Mouse (Mus musculus) right cerebral cortex, postnatal 25 days (tissue): ENCODE measurements around the gene Ggt1.

Experiments used
- DNase-seq: peaks from one replicate; pipeline ENCODE4 v3.0.0; 2022

The Ggt1 gene

DNA sequence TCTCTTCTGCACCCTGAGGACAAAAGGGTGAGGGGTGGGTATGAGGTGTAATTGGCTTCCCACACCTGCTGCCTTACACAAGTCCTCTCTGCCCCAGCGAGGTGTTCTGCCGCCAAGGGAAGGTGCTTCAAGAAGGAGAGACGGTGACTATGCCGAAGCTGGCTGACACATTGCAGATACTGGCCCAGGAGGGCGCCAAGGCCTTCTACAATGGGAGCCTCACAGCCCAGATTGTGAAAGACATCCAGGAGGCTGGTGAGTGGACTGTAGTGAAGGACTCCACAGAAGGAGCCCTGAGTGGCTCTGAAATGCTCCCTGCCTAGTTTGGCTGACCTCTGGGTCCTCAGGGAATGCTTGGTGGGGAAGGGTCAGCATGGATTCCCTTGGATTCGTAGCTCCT lies 17.7 kb downstream of the Ggt1 start:
- no peak for DNase-seq

DNA sequence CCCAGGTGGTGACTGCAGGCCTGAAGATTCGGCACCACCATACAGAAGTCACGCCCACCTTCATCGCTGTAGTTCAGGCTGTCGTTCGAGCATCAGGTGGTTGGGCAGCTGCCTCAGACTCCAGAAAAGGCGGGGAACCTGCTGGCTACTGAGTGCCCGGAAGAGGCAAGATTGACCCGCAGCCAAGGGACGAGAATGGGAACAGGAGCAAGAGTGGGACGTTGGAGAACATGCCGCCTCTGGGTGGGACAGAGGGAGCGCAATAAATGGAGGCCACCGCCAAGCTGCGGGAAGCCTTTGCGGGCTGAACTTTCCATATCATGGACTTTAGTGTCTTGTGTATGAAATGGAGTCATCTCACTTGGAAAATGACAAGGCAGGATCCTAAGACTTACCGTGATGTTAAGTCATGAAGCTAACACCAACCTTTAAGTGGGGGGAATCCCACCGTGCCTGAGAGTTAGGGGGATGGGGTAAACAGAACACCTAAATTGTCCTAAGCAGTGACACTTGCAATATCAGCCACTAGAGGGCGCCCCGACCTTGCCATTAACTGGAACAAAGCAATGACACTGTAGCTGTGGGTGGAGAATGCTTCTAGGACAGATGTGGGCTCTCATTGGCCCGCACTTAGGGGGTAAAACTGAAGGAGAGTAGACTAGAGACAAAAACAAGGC lies 24.6 kb downstream of the Ggt1 start:
- peak; percentile 78 for DNase-seq

DNA sequence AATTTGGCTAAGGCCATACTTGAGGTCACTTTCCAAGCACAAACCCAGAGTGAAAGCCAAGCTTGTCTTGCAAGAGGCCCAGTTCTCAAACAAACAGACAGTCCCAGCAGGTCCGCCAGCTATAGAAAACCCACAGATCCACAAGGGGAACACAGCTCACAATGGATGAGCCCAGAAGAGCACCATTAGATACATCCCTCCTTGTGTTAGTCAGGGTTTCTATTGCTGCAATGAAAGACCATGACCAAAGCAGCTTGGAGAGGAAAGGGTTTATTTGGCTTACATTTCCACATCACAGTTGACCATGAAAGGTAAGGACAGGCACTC lies 25.1 kb downstream of the Ggt1 start:
- DNase-seq: no peak

DNA sequence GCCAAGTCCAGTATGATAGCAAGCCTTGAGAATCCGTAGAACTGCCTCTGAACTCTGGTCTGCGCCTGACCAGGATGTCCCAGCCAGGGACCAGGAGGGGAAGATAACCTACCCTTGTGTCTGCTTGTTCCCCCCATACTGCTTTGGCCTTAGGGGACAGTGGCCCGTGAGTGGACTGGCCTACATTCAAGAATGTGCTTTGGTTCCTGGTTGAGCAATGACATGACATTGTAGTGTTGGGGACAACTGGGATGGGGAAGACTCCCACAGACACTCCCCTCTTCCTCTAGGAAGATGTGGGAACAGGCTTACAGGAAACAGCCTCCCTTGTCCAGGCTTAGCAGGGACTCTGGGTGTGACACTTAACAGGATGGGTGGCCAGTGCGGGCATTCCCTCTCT lies 26.4 kb downstream of the Ggt1 start:
- no peak for DNase-seq

DNA sequence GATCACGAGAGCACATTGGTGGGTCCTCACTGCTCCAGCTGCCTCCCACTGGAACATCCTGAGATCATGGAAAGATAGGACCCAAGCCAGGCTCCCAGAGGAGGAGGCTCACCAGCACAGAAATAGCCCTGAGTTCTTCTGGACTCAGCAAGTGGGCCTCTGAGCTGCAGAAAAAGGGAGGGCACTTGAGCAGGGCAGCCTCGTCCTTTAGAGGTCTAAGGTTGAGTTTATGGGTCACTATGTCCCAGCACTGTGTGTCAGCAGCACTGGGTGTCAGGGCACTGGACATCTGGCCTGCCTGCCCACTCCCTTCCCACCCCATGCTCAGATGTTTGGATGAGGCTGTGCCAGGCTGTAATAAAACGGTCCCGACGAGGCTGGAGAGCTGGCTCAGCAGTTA lies 26.9 kb downstream of the Ggt1 start:
- no peak for DNase-seq

DNA sequence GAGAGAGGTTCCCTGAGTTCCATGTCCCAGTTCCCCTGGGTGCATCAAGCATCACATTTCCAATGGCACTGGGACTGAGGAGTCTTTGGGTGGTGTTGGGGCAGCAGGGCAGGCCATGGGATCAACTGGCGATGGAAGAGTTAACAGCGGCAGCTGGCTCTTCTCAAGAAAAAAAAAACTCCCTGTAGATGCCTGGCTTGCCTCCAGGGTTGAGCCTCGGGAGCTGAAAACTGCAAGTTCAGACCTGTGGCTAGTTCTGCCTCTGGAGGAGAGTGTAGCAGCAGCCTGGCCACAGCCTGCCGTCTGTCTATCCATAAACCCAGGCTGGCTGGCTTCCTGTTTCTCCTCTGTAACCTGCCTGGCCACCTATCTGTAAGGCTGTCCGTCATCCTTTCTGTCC lies 27.7 kb downstream of the Ggt1 start, which contains the start of gene Ggt5:
TSS of gene Ggt5 (plus strand) at position 212 of the 400 bp plus-strand sequence.
- no peak for DNase-seq

DNA sequence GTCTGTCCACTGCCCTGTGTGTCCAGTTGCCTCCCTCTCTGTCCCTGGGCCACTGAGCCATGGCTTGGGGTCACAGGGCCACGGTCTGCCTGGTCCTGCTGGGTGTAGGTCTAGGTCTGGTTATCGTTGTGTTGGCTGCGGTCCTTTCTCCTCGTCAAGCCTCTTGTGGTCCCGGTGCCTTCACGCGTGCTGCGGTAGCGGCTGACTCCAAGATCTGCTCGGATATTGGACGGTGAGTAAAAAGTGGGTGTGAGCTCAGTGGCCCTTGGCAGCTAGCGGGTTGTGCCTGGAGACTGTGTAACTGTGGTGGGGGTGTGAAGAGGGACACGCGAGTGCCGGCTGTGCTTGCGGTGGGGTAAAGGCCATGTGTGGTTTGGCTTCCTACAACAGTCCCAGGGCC lies 28.2 kb downstream of the Ggt1 start:
- no peak for DNase-seq

DNA sequence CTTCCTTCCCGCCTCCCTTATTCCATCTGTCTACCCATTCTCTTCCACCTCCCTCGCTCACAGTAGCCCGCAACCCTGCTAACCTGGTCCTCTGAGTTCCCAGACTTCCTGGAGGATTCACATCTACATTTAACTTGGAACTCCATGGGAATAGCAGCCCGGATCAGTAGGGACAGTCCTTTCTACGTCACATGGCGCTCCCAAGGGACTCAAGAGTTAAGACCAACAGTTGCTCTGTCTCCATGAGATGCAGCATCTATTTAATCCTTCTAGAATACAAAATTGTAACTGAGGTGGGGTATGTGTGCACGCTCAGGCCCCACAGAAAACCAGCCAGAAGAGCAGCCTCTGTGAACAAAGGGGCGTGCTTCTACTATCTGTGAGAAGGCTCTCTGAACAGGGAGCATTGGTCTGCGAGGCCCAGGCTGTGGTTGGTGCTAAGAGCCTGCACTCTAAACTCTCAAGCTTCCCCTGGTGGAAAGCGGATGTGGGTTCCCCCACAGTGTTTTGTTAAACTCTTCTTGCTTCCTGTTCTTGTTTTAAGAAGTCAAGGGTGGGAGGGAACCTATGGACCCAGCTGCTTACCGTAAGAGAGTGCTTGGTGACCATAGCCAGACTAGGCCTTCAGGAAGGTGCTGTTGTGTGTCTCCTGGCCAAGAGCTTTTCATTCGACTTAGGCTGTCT lies 29.9 kb downstream of the Ggt1 start:
- no peak for DNase-seq

DNA sequence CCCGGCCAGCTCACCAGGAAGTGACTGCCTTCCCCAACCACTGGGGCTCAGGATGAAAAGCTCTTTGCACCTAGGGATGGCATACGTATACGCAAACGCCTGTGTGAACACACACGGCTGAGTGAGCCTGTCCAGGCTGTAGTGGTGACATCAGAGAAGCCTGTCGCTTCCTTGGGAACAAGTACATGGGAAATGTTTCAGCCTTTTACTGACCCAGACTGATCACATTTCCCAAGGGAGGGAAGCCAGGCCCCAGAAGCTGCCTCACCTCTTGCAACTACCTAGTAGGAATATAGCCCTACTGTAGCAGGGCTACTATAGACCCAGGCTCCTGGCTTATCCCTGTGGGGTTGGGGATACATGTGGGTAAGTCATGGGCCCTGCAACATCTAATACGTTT lies 31.2 kb downstream of the Ggt1 start:
- no peak for DNase-seq

DNA sequence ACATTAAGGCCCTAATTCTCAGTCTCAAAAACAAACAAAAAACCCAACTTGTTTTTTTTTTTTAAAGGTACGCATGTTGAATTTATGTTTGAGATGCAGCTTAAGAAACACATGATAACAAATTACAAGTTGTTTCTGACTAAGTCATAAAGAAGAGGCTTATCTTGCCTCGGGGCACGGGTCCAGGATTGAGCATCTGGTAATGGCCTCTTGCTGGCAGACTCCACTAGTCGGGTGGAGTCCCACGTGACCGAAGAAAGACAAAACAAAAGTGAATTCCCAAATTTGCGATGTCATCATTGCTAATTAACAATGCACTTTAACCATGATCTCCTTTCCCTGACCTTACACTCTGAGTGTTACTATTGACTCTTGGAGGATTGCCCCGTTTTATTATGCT lies 34.6 kb downstream of the Ggt1 start:
- DNase-seq: no peak

DNA sequence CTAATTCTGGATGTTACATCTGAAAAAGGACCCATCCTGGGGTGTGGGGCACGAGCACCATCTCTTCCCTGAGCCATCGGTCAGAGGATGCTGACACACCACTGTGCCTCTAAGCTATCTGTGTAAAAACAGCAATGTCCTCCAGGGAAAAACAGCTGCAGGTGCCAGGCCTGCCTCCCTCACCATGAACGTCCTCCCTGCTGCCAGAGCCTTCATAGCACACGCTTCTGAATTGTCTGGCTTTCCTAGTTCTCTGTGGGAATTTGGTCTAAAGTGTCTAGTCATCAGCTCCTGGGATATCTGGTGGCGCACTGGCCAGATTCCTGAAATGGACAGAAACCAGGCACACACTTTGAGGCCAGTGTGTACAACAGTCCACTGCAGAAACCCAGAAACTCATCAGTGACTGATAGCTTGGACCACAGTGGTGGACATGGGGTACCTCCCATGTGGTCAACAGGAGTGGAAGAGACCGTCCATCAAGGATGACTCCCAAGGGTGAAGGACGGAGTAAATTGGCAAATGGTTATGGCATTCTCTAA lies 38.9 kb downstream of the Ggt1 start:
- no peak for DNase-seq

DNA sequence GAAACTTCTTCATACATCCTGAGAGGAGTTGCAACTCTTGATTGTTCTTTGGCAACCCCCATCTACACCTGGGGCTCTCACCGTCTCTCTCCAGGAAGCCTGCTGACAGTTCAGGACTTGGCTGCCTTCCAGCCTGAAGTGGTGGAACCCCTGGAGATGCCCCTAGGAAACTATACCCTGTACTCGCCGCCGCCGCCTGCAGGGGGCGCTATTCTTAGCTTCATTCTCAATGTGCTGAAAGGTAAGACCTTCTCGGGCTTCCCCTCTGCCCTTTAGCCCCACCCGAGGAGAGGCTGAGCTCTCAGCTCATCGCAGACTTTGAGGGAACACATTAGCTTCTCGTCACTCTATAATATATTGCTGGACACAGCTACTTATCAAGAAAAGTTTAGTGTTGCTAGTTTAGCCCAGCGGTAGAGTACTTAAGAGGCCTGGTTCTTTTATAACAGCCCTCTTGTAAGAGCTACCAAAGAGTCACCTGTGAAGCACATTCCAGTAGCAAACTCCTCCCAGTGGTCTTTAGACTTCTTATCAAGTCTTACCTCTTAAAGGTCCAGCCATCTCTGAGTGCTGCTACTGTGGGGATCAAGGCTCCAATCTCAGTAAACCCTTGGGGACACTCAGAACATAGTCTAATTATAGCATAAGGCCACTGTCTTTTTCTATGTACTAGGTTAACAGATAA lies 43.9 kb downstream of the Ggt1 start:
- no peak for DNase-seq

DNA sequence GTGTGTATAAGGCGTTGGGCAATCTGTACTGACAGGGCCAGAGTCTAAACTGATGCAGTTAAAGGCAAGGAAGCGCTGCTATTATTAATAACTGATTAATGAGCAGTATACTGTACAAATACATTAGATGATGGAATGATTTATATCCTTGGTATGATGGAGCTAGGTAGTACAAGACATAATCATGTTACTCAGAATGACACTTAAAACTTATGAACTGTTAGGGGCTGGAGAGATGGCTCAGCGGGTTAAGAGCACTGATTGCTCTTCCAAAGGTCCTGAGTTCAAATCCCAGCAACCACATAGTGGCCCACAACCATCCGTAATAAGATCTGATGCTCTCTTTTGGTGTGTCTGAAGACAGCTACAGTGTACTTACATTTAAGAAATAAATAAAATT lies 45.8 kb downstream of the Ggt1 start:
- no peak for DNase-seq

DNA sequence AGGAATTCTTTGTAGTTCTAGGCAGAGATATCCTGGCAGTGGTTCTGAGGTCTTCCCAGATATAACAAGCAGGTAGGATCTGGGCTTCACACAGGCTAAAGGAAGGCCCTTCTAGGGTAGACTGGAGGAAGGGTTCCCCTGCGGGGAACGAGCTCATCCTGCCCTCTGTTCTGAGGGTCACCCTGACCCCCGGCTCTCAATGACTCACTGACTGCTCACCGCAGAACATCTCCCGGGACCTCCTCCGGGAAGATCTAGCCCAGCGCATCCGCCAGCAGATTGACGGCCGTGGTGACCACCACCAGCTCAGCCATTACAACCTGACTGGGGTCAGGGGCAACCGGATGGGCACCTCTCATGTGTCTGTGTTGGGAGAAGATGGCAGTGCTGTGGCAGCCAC lies 47.6 kb downstream of the Ggt1 start:
- no peak for DNase-seq

DNA sequence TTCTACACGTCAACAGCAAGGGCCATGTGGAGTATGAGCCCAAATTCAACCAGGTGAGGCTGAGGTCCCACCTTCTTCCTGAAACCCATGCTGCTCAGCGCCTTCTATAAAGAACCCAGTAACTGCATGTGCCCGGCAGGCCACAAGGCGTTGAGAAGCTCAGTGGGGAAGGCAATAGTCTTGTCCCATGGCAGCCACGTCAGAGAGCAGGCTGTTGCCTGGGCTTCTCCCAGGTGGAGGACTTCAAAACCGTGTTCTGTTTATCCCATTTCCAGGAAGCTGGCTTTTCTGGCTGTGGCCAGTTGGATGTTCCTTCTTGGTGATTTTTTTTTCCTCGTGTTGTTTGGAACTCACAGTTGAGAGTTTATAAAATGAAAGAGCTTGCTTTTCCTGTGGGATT lies 49.1 kb downstream of the Ggt1 start:
- DNase-seq: no peak

DNA sequence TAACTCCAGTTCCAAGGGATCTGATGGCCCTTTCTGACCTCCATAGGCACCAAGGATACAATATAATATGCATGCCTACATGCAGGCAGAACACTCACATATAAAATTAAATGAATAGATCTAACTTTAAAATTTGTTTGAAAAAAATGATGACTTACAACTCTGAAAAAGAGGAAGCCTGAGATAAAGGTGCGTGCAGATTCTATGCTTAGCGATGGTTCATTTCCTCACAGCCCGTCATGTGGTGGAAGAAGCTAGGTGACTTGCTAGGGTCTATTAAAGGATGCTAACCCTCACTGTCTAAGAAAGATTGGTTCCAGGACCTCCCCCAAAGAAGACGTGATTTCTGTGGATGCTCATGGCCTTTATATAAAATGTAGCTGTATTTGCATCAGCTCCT lies 54.6 kb downstream of the Ggt1 start:
- DNase-seq: no peak

DNA sequence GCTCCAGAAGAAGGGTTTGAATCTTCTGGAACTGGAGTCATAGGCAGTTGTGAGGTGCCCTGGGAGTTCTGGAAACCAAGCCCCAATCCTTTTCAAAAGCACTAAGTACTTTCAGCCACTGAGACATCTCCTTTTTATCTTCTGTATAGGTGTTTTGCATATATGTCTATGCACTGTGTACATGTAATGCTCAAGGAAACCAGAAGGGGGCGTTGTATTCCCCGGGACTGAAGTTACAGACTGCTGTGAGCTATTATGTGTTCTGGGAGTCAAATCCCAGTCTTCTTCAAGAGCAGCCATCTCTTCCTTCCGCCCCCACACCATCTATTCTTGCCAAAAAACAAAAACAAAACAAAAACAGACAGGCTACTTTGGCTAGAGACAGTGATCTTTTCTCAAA lies 59.4 kb downstream of the Ggt1 start:
- no peak for DNase-seq

DNA sequence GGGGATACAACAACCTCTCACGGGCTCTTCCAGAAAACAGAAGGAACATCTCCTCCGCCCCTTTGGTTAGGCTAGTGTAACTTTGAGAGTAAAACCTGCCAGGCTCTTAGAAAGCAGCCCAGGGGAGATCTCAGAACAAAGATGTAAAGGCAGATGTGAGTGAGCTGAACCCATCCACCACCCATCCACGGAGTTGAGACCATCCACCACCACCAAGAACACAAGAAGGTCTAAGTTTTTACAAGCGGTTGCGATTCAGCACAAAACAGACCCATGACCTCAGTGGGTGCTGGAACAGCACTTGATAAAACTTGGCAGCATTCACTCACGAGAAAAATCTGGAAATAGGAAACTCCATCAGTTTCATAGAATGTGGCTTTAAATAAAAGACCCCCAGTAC lies 64.5 kb downstream of the Ggt1 start:
- DNase-seq: no peak

DNA sequence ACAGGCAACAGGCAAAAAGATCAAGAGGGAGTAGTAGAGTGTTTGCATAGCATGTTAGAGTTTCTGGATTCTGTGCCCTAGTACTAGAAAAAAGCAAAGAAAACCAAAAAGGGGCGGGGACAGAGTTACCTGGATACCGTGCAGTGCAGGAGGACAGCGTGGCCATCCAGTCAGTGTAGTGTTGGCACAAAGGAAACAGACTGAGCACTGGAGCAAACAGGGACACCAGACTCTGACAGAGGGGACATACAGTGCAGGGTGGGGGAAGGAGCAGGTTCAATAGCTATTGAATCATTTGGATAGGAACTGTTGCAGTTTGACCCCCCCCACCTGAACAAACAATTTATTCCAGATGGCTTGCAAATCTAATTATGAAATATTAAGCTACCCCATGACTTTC lies 65.6 kb downstream of the Ggt1 start:
- no peak for DNase-seq

DNA sequence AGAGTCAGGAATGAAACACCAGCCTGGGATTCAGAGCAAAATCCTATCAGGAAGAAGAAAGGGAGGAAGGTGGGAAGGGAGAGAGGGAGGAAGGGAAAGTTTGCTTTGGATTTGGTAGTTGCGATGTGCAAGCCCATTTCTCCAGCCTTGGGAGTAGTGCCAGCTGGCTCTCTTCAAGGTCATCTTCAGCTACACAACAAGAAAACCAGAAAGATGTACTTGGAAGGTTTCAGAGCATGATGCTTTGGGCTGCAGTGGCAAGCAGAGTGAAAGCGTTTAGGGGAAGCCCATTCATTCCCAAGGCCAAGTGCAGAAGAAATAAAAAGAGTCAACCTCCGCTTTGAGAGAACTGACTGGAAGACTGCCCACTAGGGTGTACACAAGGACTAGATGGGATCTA lies 66.1 kb downstream of the Ggt1 start:
- DNase-seq: no peak

DNA sequence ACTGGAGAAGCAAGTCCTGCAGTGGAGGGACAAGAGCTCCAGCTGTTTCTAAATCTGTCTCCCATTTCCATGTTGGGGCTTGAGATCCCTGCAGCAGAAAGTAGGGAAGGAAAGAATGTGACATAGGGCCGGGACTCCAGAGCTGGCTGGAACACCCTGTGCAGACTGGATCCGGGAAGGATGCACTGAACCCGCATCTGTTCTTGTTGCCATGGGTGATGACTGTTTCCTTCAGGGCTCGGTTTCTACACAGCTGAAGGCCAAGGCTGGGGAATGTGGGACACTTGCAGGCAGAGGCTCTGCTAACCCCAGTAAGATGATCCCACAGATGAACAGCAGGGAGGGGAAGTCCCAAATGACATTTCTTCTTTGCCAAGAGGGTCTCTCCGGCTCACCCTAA lies 71.2 kb downstream of the Ggt1 start:
- DNase-seq: no peak

DNA sequence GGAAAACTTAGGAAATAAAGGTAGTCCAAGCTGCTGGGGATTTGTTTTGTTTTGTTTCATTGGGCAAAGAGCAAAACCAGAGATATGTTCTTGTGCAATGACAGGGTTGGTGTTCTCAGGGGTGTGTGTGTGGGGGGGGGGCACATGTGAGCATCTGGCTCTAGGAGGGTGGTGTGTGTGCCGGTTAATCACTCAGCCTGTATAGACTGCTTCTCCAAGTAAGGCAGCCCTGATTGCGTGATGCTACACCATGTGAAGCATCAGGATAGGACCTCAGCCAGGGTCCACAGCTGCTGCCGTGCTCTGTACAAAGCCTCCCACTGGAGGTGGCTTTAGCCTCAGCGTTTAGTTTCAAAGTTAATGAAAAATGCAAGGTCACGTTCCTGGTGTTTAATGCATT lies 71.6 kb downstream of the Ggt1 start:
- DNase-seq: no peak

DNA sequence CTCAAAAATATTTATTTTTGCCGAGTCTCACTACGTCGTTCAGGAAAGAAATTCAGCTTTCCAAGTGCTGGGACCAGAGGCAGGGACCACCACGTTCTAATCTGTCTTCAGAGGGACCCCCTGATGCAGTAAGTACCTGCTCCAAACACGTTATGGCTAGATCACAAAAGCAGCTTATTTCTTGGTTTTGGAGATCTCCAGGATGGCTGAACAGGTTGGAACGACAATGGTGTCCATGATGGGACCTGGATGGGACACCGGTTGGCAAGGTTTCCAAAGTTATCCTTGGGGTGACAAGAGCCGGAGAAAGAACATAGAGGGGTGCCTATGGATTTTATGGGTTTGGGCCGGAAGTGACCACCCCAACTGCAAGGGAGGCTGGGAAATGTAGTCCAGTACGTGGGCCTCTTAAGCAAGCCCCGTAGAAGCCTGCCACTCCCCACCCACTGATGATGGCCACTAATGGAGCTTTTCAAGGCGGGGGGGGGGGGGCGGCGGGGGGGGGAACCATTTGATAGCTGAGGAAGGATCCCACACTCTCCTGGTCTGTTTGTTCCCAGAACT lies 72.3 kb downstream of the Ggt1 start:
- DNase-seq: no peak

DNA sequence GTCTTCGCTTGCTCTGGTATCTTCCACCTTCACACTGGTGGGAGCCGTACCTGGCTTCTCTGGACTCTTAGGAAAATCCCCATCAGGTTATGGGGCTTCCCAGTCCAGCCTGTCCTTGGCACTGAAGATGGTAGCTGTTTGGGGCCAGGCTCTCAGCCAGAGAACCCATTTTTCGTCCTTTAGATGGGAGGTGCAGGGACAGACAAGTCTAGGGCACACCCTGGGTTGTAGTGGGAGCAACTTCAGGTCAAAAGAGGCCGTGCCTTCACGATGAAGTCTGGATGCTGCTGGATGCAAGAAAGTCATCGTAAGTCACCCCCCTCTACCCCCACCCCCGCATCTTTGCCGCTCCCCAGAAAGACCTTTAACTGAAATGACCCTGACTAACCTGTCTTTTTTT lies 73.2 kb downstream of the Ggt1 start:
- no peak for DNase-seq
